Mouse (Mus musculus) lung, embryonic 15.5 days (tissue): ENCODE measurements around the gene Cpvl. TPM values are rescaled to one million over a fixed set of nuclear protein-coding genes. Genes with fewer than 3 reads are reported as not detected.

ENCODE experiments used
- ATAC-seq: fragments of 200-750 bp; cut with Nextera tagmentation; 2 replicates; pipeline ENCODE4 v1.8.0; 2017; ENCODE audit warnings: moderate number of reproducible peaks, borderline replicate concordance; ENCODE audit not compliant: low FRiP score, low TSS enrichment; ENCODE audit errors: extremely low read depth
- H3K27ac ChIP-seq: fragments of 300-500 bp; sonication (generic); 2 replicates; pipeline ENCODE4 v1.5.1; 2015; ENCODE audit warnings: moderate library complexity, mild to moderate bottlenecking, inconsistent platforms
- H3K27me3 ChIP-seq: fragments of 300-500 bp; sonication (generic); 2 replicates; pipeline ENCODE4 v1.6.1; 2015; ENCODE audit warnings: inconsistent platforms
- H3K36me3 ChIP-seq: fragments of 300-500 bp; sonication (generic); 2 replicates; pipeline ENCODE4 v1.6.1; 2015; ENCODE audit warnings: inconsistent platforms
- H3K4me1 ChIP-seq: fragments of 300-500 bp; sonication (generic); 2 replicates; pipeline ENCODE4 v1.6.1; 2015; ENCODE audit warnings: inconsistent platforms
- H3K4me2 ChIP-seq: fragments of 300-500 bp; sonication (generic); 2 replicates; pipeline ENCODE4 v1.6.1; 2015; ENCODE audit warnings: inconsistent platforms, mild to moderate bottlenecking, moderate library complexity
- H3K4me3 ChIP-seq: fragments of 300-500 bp; sonication (generic); 2 replicates; pipeline ENCODE4 v1.5.1; 2015; ENCODE audit warnings: mild to moderate bottlenecking, inconsistent platforms
- H3K9ac ChIP-seq: fragments of 300-500 bp; sonication (generic); 2 replicates; pipeline ENCODE4 v1.6.1; 2015; ENCODE audit warnings: inconsistent platforms
- H3K9me3 ChIP-seq: fragments of 300-500 bp; sonication (generic); 2 replicates; pipeline ENCODE4 v1.6.1; 2016; ENCODE audit warnings: inconsistent platforms
- WGBS: fragments of 180-500 bp; shearing (Covaris S2); methylation state at CpG from one replicate; pipeline ENCODE4 v1.1.7; 2015; 5-methylcytosine and 5-hydroxymethylcytosine counted together
- polyA plus RNA-seq: library from polyadenylated mRNA; unstranded; fragments of >200 nt; fragmentation: Nextera tagmentation; extraction: Ambion mirVana; gene quantifications from 2 replicates; pipeline ENCODE4 v1.2.1, GENCODE M21; 2015

Gene Cpvl
- polyA plus RNA-seq, 1 experiment from 2014 or later = 0.19 TPM

GRCm38 (mm10) chr6:53950876-53951275 lies 27.6 kb downstream of the Cpvl start:
- H3K36me3 ChIP-seq = no peaks in the 10 kb centered on the region
- no peak overlapping the region for H3K4me2 ChIP-seq
- no peak overlapping the region for H3K9ac ChIP-seq
- WGBS = 22% methylated on average over 9 of the region's 9 CpGs
- H3K4me1 ChIP-seq = peaks cover 45% of the 10 kb centered on the region
- H3K27me3 ChIP-seq = no peaks in the 10 kb centered on the region
- no peak overlapping the region for H3K4me3 ChIP-seq
- ATAC-seq = peak; percentile 84
- peak overlapping the region; percentile 88 for H3K27ac ChIP-seq
- H3K9me3 ChIP-seq = no peaks in the 10 kb centered on the region

GRCm38 (mm10) chr6:53948388-53949035 lies 30.0 kb downstream of the Cpvl start:
- 36% methylated on average over 4 of the region's 4 CpGs for WGBS
- Histone ChIP-seq H3K9ac (no peak overlapping the region), H3K27me3 (no peaks in the 10 kb centered on the region), H3K4me2 (no peak overlapping the region), H3K4me3 (no peak overlapping the region), H3K9me3 (no peaks in the 10 kb centered on the region), H3K4me1 (peaks cover 60% of the 10 kb centered on the region), H3K27ac (no peak overlapping the region), H3K36me3 (no peaks in the 10 kb centered on the region)
- ATAC-seq = no peak

- ATAC-seq = peak; percentile 70; the same call in 1 of the 2 replicates
- H3K4me3 ChIP-seq = no peak overlapping the region
- H3K27me3 ChIP-seq = no peaks in the 10 kb centered on the region
- H3K4me2 ChIP-seq = no peak overlapping the region
- H3K36me3 ChIP-seq = no peaks in the 10 kb centered on the region
- no peak overlapping the region for H3K9ac ChIP-seq
- no peaks in the 10 kb centered on the region for H3K9me3 ChIP-seq
- H3K4me1 ChIP-seq = peaks cover 49% of the 10 kb centered on the region
- WGBS = 49% methylated on average over 5 of the region's 5 CpGs
- peak overlapping the region; percentile 77 for H3K27ac ChIP-seq
Measured at GRCm38 (mm10) chr6:53944887-53945286, 33.6 kb downstream of the Cpvl start.

- Histone ChIP-seq H3K4me1 (peaks cover 49% of the 10 kb centered on the region), H3K4me3 (no peak overlapping the region), H3K36me3 (no peaks in the 10 kb centered on the region), H3K27ac (peak overlapping the region; percentile 77), H3K4me2 (no peak overlapping the region), H3K27me3 (no peaks in the 10 kb centered on the region), H3K9ac (no peak overlapping the region), H3K9me3 (no peaks in the 10 kb centered on the region)
- ATAC-seq = peak; percentile 32; the same call in 1 of the 2 replicates
- 34% methylated on average over 3 of the region's 3 CpGs for WGBS
Measured at GRCm38 (mm10) chr6:53944417-53944816, 34.1 kb downstream of the Cpvl start.

GRCm38 (mm10) chr6:53942190-53942831 lies 36.2 kb downstream of the Cpvl start:
- no peaks in the 10 kb centered on the region for H3K27me3 ChIP-seq
- H3K9ac ChIP-seq = no peak overlapping the region
- no peak overlapping the region for H3K4me3 ChIP-seq
- 70% methylated on average over 7 of the region's 7 CpGs for WGBS
- H3K4me2 ChIP-seq = no peak overlapping the region
- no peaks in the 10 kb centered on the region for H3K36me3 ChIP-seq
- ATAC-seq = no peak
- no peak overlapping the region for H3K27ac ChIP-seq
- H3K4me1 ChIP-seq = peaks cover 47% of the 10 kb centered on the region
- no peaks in the 10 kb centered on the region for H3K9me3 ChIP-seq

- Histone ChIP-seq H3K4me1 (peaks cover 33% of the 10 kb centered on the region), H3K9ac (no peak overlapping the region), H3K36me3 (no peaks in the 10 kb centered on the region), H3K4me2 (no peak overlapping the region), H3K4me3 (no peak overlapping the region), H3K9me3 (no peaks in the 10 kb centered on the region), H3K27me3 (no peaks in the 10 kb centered on the region), H3K27ac (no peak overlapping the region)
- WGBS = 25% methylated on average over 8 of the region's 8 CpGs
- ATAC-seq = no peak
Measured at GRCm38 (mm10) chr6:53939752-53940151, 38.7 kb downstream of the Cpvl start.

- Histone ChIP-seq H3K4me3 (no peak overlapping the region), H3K9ac (no peak overlapping the region), H3K9me3 (no peaks in the 10 kb centered on the region), H3K27ac (no peak overlapping the region), H3K4me2 (no peak overlapping the region), H3K4me1 (peaks cover 25% of the 10 kb centered on the region), H3K27me3 (no peaks in the 10 kb centered on the region), H3K36me3 (no peaks in the 10 kb centered on the region)
- ATAC-seq = no peak
- 54% methylated on average over 3 of the region's 3 CpGs for WGBS
Measured at GRCm38 (mm10) chr6:53938942-53939341, 39.5 kb downstream of the Cpvl start.

GRCm38 (mm10) chr6:53937143-53938134 lies 41.0 kb downstream of the Cpvl start:
- 52% methylated on average over 15 of the region's 15 CpGs for WGBS
- peak; percentile 46; the same call in 1 of the 2 replicates for ATAC-seq
- Histone ChIP-seq H3K9me3 (no peaks in the 10 kb centered on the region), H3K9ac (no peak overlapping the region), H3K4me1 (peaks cover 20% of the 10 kb centered on the region), H3K27ac (peak overlapping the region; percentile 46; the same call in 1 of the 2 replicates), H3K27me3 (no peaks in the 10 kb centered on the region), H3K36me3 (no peaks in the 10 kb centered on the region), H3K4me2 (no peak overlapping the region), H3K4me3 (no peak overlapping the region)

GRCm38 (mm10) chr6:53931605-53932004 lies 46.9 kb downstream of the Cpvl start:
- Histone ChIP-seq H3K9me3 (no peaks in the 10 kb centered on the region), H3K27me3 (no peaks in the 10 kb centered on the region), H3K36me3 (no peaks in the 10 kb centered on the region), H3K4me3 (no peak overlapping the region), H3K4me1 (peaks cover 7% of the 10 kb centered on the region; the same call in 1 of the 2 replicates), H3K9ac (no peak overlapping the region), H3K4me2 (no peak overlapping the region), H3K27ac (no peak overlapping the region)
- ATAC-seq = no peak
- WGBS = 70% methylated on average over 8 of the region's 8 CpGs

- no peak overlapping the region for H3K9ac ChIP-seq
- H3K36me3 ChIP-seq = no peaks in the 10 kb centered on the region
- H3K27ac ChIP-seq = no peak overlapping the region
- no peak for ATAC-seq
- peaks cover 13% of the 10 kb centered on the region for H3K4me1 ChIP-seq
- H3K4me2 ChIP-seq = no peak overlapping the region
- H3K27me3 ChIP-seq = no peaks in the 10 kb centered on the region
- no peaks in the 10 kb centered on the region for H3K9me3 ChIP-seq
- H3K4me3 ChIP-seq = no peak overlapping the region
- WGBS = 70% methylated on average over 4 of the region's 4 CpGs
Measured at GRCm38 (mm10) chr6:53929858-53930257, 48.6 kb downstream of the Cpvl start.

GRCm38 (mm10) chr6:53926197-53926596 lies 52.3 kb downstream of the Cpvl start:
- WGBS = 55% methylated on average over 2 of the region's 2 CpGs
- no peak for ATAC-seq

More at GRCm38 (mm10) chr6:53926197-53926596, 52.3 kb downstream of the Cpvl start:
- Histone ChIP-seq H3K36me3 (no peaks in the 10 kb centered on the region), H3K4me1 (peaks cover 13% of the 10 kb centered on the region), H3K9me3 (no peaks in the 10 kb centered on the region), H3K9ac (no peak overlapping the region), H3K4me2 (no peak overlapping the region), H3K27me3 (no peaks in the 10 kb centered on the region), H3K4me3 (no peak overlapping the region), H3K27ac (0 out of 2 replicates have a peak overlapping the region, but pooled peaks have one; percentile 43)
